Mouse (Mus musculus): Measurements from ENCODE around the gene Ptbp1.

DNA sequence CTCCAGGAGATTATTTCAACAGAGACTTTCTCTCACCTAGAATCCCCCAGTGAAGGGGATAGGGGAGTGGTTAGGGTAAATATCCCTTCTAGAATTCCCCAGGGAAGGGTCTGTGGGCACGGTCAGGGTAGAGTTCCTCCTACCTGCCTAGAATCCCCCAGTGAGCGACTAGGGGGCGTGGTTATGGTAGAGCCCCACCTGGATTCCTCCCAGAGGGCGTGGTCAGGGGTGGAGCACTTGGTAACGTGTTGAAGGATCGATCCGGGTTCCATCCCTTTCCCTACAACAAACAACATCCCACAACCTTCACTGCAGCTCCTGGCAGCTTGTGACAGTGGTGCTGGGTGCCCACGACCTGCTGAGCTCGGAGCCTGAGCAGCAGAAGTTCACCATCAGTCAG is 26.5 kb downstream of the Ptbp1 start:
- TF ChIP-seq POLR2A (IDR thresholded peaks at IDR 0.05; ENCODE audit: borderline replicate concordance, control insufficient read depth, low read depth, low read length) (no peak), CTCF (IDR thresholded peaks at IDR 0.05; ENCODE audit: control insufficient read depth, insufficient read depth, low read length) (no peak)
